Mouse (Mus musculus) kidney, embryonic 15.5 days (tissue): ENCODE measurements around the gene Cenpu. TPM values are rescaled to one million over a fixed set of nuclear protein-coding genes. Genes with fewer than 3 reads are reported as not detected.

Experiments
- ATAC-seq: fragments of 200-750 bp; cut with Nextera tagmentation; replicated peaks from 2 replicates; pipeline ENCODE4 v1.8.0; 2017; ENCODE audit warnings: moderate TSS enrichment; ENCODE audit not compliant: low FRiP score
- H3K27ac ChIP-seq: fragments of 300-500 bp; sonication (generic); 2 replicates; pipeline ENCODE4 v1.5.1; 2015; ENCODE audit warnings: mild to moderate bottlenecking, inconsistent platforms
- H3K27me3 ChIP-seq: fragments of 300-500 bp; sonication (generic); 2 replicates; pipeline ENCODE4 v1.6.1; 2015; ENCODE audit warnings: inconsistent platforms
- H3K36me3 ChIP-seq: fragments of 300-500 bp; sonication (generic); 2 replicates; pipeline ENCODE4 v1.6.1; 2015; ENCODE audit warnings: inconsistent platforms
- H3K4me1 ChIP-seq: fragments of 300-500 bp; sonication (generic); 2 replicates; pipeline ENCODE4 v1.6.1; 2015; ENCODE audit warnings: inconsistent platforms
- H3K4me2 ChIP-seq: fragments of 300-500 bp; sonication (generic); 2 replicates; pipeline ENCODE4 v1.6.1; 2015; ENCODE audit warnings: moderate library complexity, mild to moderate bottlenecking, inconsistent platforms
- H3K4me3 ChIP-seq: fragments of 300-500 bp; sonication (generic); replicated peaks from 2 replicates; pipeline ENCODE4 v1.5.1; 2015; ENCODE audit warnings: mild to moderate bottlenecking, inconsistent platforms
- H3K9ac ChIP-seq: fragments of 300-500 bp; sonication (generic); 2 replicates; pipeline ENCODE4 v1.6.1; 2015; ENCODE audit warnings: mild to moderate bottlenecking, inconsistent platforms
- H3K9me3 ChIP-seq: fragments of 300-500 bp; sonication (generic); replicated peaks from 2 replicates; pipeline ENCODE4 v1.6.1; 2016; ENCODE audit warnings: inconsistent platforms
- WGBS: fragments of 180-500 bp; shearing (Covaris S2); methylation state at CpG from one replicate; pipeline ENCODE4 v1.1.7; 2015; ENCODE audit warnings: mixed read lengths; 5-methylcytosine and 5-hydroxymethylcytosine counted together
- polyA plus RNA-seq: library from polyadenylated mRNA; unstranded; fragments of >200 nt; fragmentation: Nextera tagmentation; extraction: Ambion mirVana; gene quantifications from 2 replicates; pipeline ENCODE4 v1.2.1, GENCODE M21; 2015

Cenpu gene
- polyA plus RNA-seq, 1 experiment from 2014 or later, result 18.5 TPM

DNA sequence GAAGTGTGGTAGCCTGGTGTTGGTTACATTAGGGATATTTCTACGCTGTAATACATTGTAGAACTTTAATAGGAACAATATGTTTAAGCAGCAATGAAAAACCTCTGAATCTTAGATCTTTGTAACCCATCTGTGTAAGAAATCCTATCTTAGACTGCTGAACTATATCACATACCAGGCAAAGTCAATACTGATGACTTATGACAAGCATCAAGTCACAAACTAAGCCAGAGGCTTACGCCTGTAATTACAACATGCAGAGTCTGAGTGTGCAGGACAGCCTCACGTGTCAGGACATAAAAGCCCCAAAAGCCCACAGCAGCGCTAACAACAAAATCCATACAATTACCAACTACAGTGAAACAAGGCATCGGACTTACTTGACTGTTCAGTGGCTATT is 51.8 kb downstream of the Cenpu start:
- Histone ChIP-seq H3K4me3 (no peak overlapping the region), H3K9ac (no peak overlapping the region), H3K4me1 (peaks cover 6% of the 10 kb centered on the region; the same call in 1 of the 2 replicates), H3K36me3 (peaks cover 25% of the 10 kb centered on the region), H3K27me3 (no peaks in the 10 kb centered on the region), H3K27ac (no peak overlapping the region), H3K9me3 (no peaks in the 10 kb centered on the region), H3K4me2 (no peak overlapping the region)
- no peak for ATAC-seq
- 93% methylated on average over 5 of the region's 5 CpGs for WGBS

DNA sequence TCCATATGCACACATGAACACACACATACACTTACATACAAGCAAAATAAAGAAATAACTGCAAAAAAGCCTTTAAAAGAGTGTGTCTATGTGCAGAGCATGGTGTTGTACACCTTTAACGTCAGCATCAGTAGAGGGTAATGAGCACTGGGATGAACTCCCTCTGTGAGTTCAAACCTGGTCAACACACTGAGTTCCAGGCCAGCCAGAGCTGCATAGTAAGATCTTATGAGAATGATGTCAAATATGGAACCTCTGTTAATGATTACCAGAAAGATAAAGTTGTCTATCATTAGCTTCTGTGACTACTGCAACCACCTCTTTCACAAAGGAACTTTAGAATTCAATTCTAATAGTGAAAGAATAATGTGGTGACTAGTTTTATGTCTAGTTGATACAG is 55.1 kb downstream of the Cenpu start:
- peaks cover 24% of the 10 kb centered on the region for H3K36me3 ChIP-seq
- H3K27ac ChIP-seq, result no peak overlapping the region
- H3K4me1 ChIP-seq, result no peaks in the 10 kb centered on the region
- ATAC-seq, result no peak
- no peak overlapping the region for H3K4me3 ChIP-seq
- WGBS, result 84% methylated on average over 1 of the region's 1 CpGs
- no peak overlapping the region for H3K9ac ChIP-seq
- H3K27me3 ChIP-seq, result no peaks in the 10 kb centered on the region
- H3K4me2 ChIP-seq, result no peak overlapping the region
- H3K9me3 ChIP-seq, result no peaks in the 10 kb centered on the region

DNA sequence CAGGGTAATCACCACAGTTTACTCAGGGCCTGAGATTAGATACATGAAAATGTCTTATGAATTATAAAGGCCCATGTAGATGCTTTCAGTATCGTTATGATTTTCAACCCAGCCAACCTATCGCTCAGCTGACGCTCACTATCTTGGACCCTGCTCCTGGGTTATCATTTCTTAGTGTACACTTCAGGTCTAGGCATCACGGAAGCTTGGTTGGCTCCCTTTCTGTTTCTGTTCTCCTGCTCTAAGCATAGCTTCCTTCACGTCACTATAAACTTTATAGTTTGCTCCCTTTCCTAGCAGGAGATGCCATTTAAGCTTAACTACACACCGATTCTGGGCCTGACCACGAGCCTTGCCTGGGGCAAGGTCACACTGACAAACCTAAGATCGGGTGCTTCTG is 59.7 kb downstream of the Cenpu start:
- no peak for ATAC-seq
- Histone ChIP-seq H3K4me1 (peaks cover 13% of the 10 kb centered on the region), H3K9me3 (no peaks in the 10 kb centered on the region), H3K36me3 (peaks cover 17% of the 10 kb centered on the region), H3K27me3 (no peaks in the 10 kb centered on the region), H3K27ac (no peak overlapping the region), H3K4me2 (no peak overlapping the region), H3K9ac (no peak overlapping the region), H3K4me3 (no peak overlapping the region)
- WGBS, result 78% methylated on average over 8 of the region's 8 CpGs

DNA sequence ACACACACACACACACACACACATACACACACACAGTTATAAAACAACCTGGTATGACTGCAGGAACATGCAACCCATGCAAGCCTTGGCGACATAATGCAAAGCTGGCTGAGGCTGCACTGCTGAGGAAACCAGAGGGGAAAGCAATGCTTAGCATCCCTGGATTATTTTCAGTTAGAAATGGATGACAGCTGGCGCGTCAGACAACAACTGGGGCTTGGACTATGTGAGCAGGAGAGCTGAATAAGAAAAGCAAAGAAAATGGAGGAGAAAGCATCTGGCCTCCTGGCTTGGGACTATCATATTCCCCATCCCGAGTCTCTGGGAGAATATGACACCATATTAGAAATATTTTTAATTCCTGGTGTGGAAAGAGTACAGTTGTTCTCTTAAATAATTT is 61.1 kb downstream of the Cenpu start:
- no peak overlapping the region for H3K4me2 ChIP-seq
- H3K27me3 ChIP-seq, result no peaks in the 10 kb centered on the region
- H3K9me3 ChIP-seq, result no peaks in the 10 kb centered on the region
- H3K4me3 ChIP-seq, result no peak overlapping the region
- H3K4me1 ChIP-seq, result peaks cover 15% of the 10 kb centered on the region
- no peak for ATAC-seq
- no peak overlapping the region for H3K27ac ChIP-seq
- 70% methylated on average over 4 of the region's 4 CpGs for WGBS
- H3K9ac ChIP-seq, result no peak overlapping the region
- peaks cover 7% of the 10 kb centered on the region; the same call in 1 of the 2 replicates for H3K36me3 ChIP-seq

DNA sequence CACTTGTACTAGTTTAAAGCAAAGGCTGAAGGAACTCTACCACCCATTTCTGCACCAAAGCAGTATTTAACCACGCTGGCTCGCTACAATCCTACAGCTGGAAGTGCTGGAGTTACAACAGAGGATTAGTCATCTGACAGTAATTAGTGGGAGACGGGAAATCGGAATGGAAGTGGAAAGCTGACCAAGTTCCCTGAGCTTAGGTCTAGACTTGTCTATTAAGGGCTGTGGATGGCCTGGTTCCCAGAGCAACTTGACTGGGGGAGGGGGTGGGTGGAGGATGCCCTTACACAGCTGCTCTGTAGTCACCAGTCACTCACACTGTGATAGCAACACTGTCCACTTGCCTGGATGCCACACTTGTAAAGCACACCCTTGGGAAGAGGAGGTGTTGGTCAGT is 61.5 kb downstream of the Cenpu start:
- Histone ChIP-seq H3K4me1 (peaks cover 16% of the 10 kb centered on the region), H3K27me3 (no peaks in the 10 kb centered on the region), H3K4me3 (no peak overlapping the region), H3K9ac (no peak overlapping the region), H3K4me2 (no peak overlapping the region), H3K36me3 (peaks cover 7% of the 10 kb centered on the region; the same call in 1 of the 2 replicates), H3K9me3 (no peaks in the 10 kb centered on the region), H3K27ac (no peak overlapping the region)
- no peak for ATAC-seq
- WGBS, result 44% methylated on average over 4 of the region's 4 CpGs

DNA sequence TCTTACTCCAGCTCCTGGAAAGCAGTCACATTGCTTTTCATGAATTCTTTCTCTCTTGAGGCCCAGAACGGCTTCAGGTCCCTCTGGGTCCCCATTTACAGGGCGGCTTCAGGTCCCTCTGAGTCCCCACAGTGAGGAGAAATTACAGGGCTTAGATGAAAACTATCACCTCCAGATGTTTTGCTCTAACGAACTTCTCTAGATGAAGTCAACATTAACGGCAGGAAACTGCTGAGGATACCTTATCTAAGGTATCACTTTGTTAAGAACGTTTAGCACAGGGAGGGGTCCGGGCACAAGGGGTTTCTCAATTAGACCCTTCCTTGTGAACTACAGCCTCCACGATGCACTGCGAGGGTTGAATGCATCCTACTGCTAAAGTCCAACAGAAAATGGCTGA is 64.1 kb downstream of the Cenpu start:
- no peak overlapping the region; the same call in 1 of the 2 replicates for H3K4me3 ChIP-seq
- no peaks in the 10 kb centered on the region; the same call in 1 of the 2 replicates for H3K36me3 ChIP-seq
- H3K27ac ChIP-seq, result 0 out of 2 replicates have a peak overlapping the region, but pooled peaks have one; percentile 1
- H3K9me3 ChIP-seq, result no peaks in the 10 kb centered on the region
- WGBS, result 82% methylated on average over 8 of the region's 8 CpGs
- H3K4me1 ChIP-seq, result peaks cover 22% of the 10 kb centered on the region
- no peak overlapping the region for H3K9ac ChIP-seq
- H3K27me3 ChIP-seq, result no peaks in the 10 kb centered on the region
- ATAC-seq, result no peak
- peak overlapping the region; percentile 73 for H3K4me2 ChIP-seq

DNA sequence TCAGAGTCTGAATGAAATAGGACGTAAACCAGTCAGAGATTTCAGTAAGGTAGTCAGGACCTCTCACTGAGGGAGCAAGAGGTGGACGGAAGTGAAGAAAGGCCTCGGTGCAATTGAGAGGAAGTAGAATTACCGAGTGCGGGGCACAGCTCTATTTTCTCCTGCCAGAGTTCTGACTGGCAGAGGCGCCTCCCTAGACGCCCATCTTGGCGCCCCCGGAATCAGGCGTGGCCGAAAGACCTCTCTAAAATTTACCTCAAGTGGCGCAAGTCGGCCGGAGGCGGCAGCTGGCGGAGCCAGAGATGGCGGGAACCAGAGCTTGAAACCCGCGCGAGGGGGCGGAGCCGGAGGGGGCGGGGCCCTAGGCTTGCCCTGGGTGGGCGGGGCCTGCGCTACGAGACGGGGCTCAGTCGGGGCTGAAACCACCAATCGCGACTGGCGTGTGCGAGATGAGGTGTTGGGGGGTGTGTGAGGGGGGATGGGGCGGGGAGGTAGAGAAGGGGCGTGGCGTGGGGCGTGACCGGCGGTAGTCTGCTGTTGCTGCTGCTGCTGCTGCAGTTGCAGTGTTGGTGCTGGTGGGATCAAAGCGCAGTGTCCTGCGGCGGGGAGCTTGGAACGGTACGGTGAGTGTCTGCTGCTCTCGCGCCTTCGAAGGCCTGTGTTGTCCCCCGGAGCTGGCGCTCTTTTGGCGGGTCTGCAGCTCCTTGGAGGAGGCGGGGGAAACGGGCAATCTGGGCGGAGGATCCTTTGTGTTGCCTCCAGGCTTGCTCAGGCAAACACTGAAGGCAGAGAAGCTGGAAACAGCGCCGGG is 65.3 kb downstream of the Cenpu start, which contains the start of the genes Primpol and Casp3:
Gene Primpol, minus strand, starts transcription at position 334 of the 811 bp plus-strand sequence.
Gene Casp3, plus strand, starts transcription at position 413 of the 811 bp plus-strand sequence.
- peak within 1 kb of the TSS; percentile 69 for H3K4me3 ChIP-seq
- H3K27ac ChIP-seq, result peak within 1 kb of the TSS; percentile 95
- no peaks in the 10 kb centered on the region for H3K9me3 ChIP-seq
- peak within 1 kb of the TSS; percentile 73 for H3K4me2 ChIP-seq
- H3K27me3 ChIP-seq, result no peaks in the 10 kb centered on the region
- under 1% methylated on average over 54 of the region's 54 CpGs for WGBS
- no peaks in the 10 kb centered on the region for H3K36me3 ChIP-seq
- H3K9ac ChIP-seq, result peak within 1 kb of the TSS; percentile 78
- ATAC-seq, result peak; percentile 98
- peaks cover 22% of the 10 kb centered on the region for H3K4me1 ChIP-seq

DNA sequence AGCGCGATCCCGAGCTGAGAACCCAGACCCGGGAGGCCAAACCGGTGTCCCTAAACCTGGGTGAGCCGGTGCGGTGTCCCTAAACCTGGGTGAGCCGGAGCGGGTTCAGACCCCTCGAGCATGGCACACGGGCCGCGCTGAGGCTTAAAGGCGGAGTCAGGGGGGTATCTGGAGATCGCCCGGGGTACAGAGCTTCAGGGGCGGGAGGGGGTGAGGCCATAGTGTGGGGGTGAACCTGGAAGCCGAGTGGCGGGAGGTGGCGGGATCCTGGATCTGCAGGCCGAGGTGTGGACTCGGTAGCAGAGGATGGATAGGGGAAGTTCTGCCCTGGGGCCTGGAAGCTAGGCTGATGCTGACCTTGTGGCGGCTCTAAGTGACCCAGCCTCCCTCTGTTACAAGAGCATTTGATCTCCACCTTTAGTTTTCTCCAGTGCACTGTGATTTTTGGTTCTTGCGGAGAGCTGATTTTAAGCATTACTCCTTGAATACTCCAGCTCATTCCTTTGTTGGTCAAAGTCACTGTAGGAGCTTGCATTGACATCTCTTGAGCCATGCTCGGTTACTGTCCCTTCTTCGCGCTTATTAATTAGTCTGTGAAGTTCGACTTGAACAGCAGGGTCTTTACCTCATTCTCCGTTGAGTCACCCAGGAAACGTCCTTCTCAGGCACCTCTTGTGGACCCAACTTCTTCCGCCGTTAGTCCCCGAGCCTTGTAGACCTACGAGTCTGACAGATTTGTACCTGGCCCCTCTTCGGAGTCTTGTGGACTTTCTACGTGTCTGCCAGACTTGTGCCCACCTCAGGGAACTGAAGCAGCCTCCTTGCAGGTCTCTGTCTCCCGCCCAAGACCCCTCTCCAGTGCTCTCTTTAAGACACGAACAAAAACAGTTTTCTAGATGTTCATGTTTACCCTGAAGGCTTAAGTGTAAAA is 66.1 kb downstream of the Cenpu start:
- Histone ChIP-seq H3K27me3 (no peaks in the 10 kb centered on the region), H3K27ac (peak overlapping the region; percentile 94), H3K4me3 (peak overlapping the region; percentile 69), H3K9me3 (no peaks in the 10 kb centered on the region), H3K4me2 (peak overlapping the region; percentile 73), H3K36me3 (no peaks in the 10 kb centered on the region), H3K4me1 (peaks cover 22% of the 10 kb centered on the region), H3K9ac (peak overlapping the region; percentile 78)
- under 1% methylated on average over 38 of the region's 38 CpGs for WGBS
- ATAC-seq, result peak; percentile 59

DNA sequence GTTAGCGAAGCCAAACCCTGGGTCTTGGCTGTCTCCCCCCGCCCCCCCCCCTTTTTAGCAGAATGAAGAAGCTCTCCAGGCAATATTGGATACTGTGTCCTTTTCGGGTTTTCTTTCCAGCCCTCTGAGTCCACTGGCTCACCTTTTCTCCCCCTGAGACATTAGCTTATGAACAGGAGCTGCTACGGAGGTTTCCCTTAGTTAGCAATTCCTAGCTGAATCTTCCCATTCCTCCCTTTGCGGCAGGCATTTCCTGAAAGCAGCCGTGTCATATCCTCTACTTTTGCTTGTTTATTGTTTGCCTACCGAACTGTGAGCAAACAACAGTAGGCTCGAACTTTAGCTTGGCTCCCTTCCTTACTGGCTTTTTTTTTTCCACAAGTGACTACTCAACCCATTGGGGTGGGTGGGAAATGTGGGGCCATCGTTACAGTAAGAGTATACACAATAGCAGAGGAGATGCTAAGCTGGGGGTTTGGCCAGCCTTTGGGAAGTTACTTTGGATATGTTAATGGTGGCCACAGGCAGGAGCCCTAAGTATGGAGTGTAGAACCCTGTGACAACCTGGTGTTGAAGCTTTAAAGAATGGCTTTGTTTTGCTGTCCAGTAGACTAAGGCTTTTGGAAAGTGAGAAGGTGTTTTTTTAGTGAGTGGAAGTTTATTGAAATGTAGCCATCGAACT is 67.0 kb downstream of the Cenpu start:
- peak overlapping the region; percentile 73 for H3K4me2 ChIP-seq
- 3% methylated on average over 10 of the region's 10 CpGs for WGBS

DNA sequence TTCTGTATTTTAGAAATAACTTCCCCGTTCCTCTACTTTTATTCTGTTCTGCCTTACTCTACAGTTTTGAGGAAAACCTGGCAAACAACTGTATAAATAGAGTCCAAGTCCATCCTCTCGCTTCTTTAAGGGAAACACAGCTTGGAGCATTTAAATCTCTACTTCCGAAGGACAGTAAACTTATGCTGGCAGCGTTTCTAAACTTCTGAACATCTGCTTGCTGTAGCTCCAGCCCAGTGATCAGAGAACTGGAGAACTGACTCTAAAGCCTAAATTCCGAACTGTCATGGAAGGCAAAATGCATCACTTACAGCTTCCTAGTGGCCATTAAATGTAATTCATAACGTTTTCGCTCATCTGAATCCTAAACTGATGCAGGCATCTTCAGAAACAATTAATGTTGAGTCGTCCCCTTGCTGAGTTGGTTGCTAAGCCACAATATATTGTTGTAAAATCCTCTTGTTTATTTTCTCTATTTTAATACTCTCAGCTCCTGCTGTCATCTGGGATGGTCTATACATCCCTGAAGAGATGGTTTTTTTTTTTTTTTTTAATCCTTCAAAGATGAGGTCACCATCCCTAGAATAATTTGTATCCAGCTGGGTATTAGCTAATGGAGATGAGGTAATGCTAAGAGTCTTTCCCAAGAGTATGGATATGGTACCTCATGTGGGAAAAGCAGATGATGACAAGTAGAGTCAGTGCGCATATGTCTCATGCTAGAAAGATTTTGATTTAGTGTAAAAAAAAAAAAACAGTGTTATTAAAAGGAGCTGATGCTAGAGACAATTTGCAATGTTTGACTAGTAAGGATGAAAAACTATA is 70.8 kb downstream of the Cenpu start:
- Histone ChIP-seq H3K36me3 (no peaks in the 10 kb centered on the region), H3K27me3 (no peaks in the 10 kb centered on the region), H3K9ac (no peak overlapping the region), H3K9me3 (no peaks in the 10 kb centered on the region), H3K4me2 (no peak overlapping the region), H3K4me3 (no peak overlapping the region), H3K4me1 (peaks cover 13% of the 10 kb centered on the region), H3K27ac (no peak overlapping the region)
- no peak for ATAC-seq
- 72% methylated on average over 9 of the region's 9 CpGs for WGBS

More for the DNA sequence above, 67.0 kb downstream of the Cenpu start:
- H3K27ac ChIP-seq, result peak overlapping the region; percentile 94; the same call in 1 of the 2 replicates
- H3K36me3 ChIP-seq, result no peaks in the 10 kb centered on the region
- H3K4me1 ChIP-seq, result peaks cover 19% of the 10 kb centered on the region
- peak overlapping the region; percentile 78 for H3K9ac ChIP-seq
- no peaks in the 10 kb centered on the region for H3K27me3 ChIP-seq
- H3K4me3 ChIP-seq, result peak overlapping the region; percentile 69
- H3K9me3 ChIP-seq, result no peaks in the 10 kb centered on the region
- ATAC-seq, result no peak

DNA sequence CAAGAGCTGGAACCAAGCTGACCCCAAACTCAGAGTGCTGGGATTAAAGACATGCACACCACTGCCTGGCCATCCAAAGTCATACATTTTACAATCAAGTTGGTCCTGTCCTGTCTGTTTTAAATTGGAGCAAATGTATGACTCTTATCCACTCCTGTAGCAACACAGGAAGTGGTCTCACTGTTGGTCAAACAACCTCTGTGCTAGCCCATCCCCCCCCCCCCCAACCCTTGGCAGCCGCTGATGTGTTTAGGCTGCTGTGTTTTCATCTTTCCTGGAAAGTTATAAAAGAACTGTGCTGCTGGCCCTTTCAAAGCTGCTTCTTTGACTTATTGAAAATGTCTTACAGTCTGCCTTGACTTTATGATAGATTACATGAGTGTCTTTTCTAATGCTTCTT is 73.3 kb downstream of the Cenpu start:
- 39% methylated on average over 1 of the region's 1 CpGs for WGBS
- H3K9ac ChIP-seq, result no peak overlapping the region
- peaks cover 6% of the 10 kb centered on the region; the same call in 1 of the 2 replicates for H3K4me1 ChIP-seq
- ATAC-seq, result no peak
- H3K4me3 ChIP-seq, result no peak overlapping the region
- H3K9me3 ChIP-seq, result no peaks in the 10 kb centered on the region
- no peak overlapping the region for H3K27ac ChIP-seq
- no peak overlapping the region for H3K4me2 ChIP-seq
- H3K27me3 ChIP-seq, result no peaks in the 10 kb centered on the region
- peaks cover 8% of the 10 kb centered on the region; the same call in 1 of the 2 replicates for H3K36me3 ChIP-seq
